Mouse (Mus musculus) small intestine, adult 2 months (tissue): ENCODE measurements around the gene Ambra1.

Experiments
- CTCF ChIP-seq: fragments of 200-500 bp; IDR thresholded peaks from 2 replicates; pipeline ENCODE4 v1.5.1; 2012; ENCODE audit warnings: low read depth, mild to moderate bottlenecking, control low read depth, inconsistent platforms, low read length, moderate library complexity, mixed read lengths; ENCODE audit not compliant: insufficient replicate concordance, insufficient read length; ENCODE audit errors: extremely low read depth
- POLR2A ChIP-seq: fragments of 200-500 bp; IDR thresholded peaks from 2 replicates; pipeline ENCODE4 v1.6.1; 2012; ENCODE audit warnings: low read depth, mild to moderate bottlenecking, control low read depth, inconsistent platforms, low read length, moderate library complexity

GRCm38 (mm10) chr2:91771921-91772705, 42.2 kb downstream of the Ambra1 start:
- TF ChIP-seq POLR2A: no peak
- TF ChIP-seq CTCF: no peak
